Mouse (Mus musculus) megakaryocyte, embryonic 14.5 days (primary cell): ENCODE measurements around the gene Sbpl. TPM values are rescaled to one million over a fixed set of nuclear protein-coding genes. Genes with fewer than 3 reads are reported as not detected.

ENCODE experiments used
- polyA plus RNA-seq: library from polyadenylated mRNA; stranded (reverse); fragments of >175 nt; gene quantifications from 2 replicates; pipeline ENCODE4 v1.2.3, GENCODE M21; 2012; ENCODE audit warnings: low replicate concordance; ENCODE audit not compliant: insufficient read depth

The Sbpl gene
- polyA plus RNA-seq, 1 experiment: not detected

Other genes with a start within 250 kb of the Sbpl start
- gene 1520401A03Rik, start 232.5 kb downstream of the Sbpl start, polyA plus RNA-seq: 0.22 TPM in 1 of 2 replicates, not detected in the other
- gene Pkmyt1, start 228.9 kb downstream of the Sbpl start, polyA plus RNA-seq: 43.9 and 71.2 TPM in 2 replicates
- gene Paqr4, start 214.4 kb downstream of the Sbpl start, polyA plus RNA-seq: 1.7 TPM in 1 of 2 replicates, not detected in the other
- not detected in 2 replicates for gene Kremen2, start 209.4 kb downstream of the Sbpl start, polyA plus RNA-seq
- 6.0 and 53.7 TPM in 2 replicates for gene Flywch1, start 183.7 kb downstream of the Sbpl start, polyA plus RNA-seq
- 17.2 and 29.2 TPM in 2 replicates for gene Flywch2, start 169.2 kb downstream of the Sbpl start, polyA plus RNA-seq
- gene Srrm2, start 164.7 kb downstream of the Sbpl start, polyA plus RNA-seq: 117 and 357 TPM in 2 replicates
- gene Elob, start 126.1 kb downstream of the Sbpl start, polyA plus RNA-seq: 484 and 719 TPM in 2 replicates
- not detected in 2 replicates for gene Prss33, start 119.2 kb downstream of the Sbpl start, polyA plus RNA-seq
- not detected in 2 replicates for gene Prss32, start 111.4 kb downstream of the Sbpl start, polyA plus RNA-seq
- gene Prss41, start 111.1 kb downstream of the Sbpl start, polyA plus RNA-seq: 0.28 TPM in 1 of 2 replicates, not detected in the other
- gene Prss21, start 87.2 kb downstream of the Sbpl start, polyA plus RNA-seq: not detected in 2 replicates
- gene Dcpp1, start 74.4 kb downstream of the Sbpl start, polyA plus RNA-seq: not detected in 2 replicates
- not detected in 2 replicates for gene Dcpp2, start 74.4 kb downstream of the Sbpl start, polyA plus RNA-seq
- not detected in 2 replicates for gene Dcpp3, start 37.8 kb downstream of the Sbpl start, polyA plus RNA-seq
- gene Sbp, start 13.6 kb downstream of the Sbpl start, polyA plus RNA-seq: not detected in 2 replicates
- gene Prss30, start 25.3 kb upstream of the Sbpl start, polyA plus RNA-seq: 0.09 TPM in 1 of 2 replicates, not detected in the other
- gene Prss22, start 42.8 kb upstream of the Sbpl start, polyA plus RNA-seq: 2.3 and 9.3 TPM in 2 replicates
- gene Prss27, start 82.9 kb upstream of the Sbpl start, polyA plus RNA-seq: not detected in 2 replicates
- 5.6 and 38.5 TPM in 2 replicates for gene Kctd5, start 118.2 kb upstream of the Sbpl start, polyA plus RNA-seq
- 11.7 and 45.6 TPM in 2 replicates for gene Pdpk1, start 195.7 kb upstream of the Sbpl start, polyA plus RNA-seq
- gene Amdhd2, start 208.5 kb upstream of the Sbpl start, polyA plus RNA-seq: 68.6 and 109 TPM in 2 replicates
- 252 and 695 TPM in 2 replicates for gene Atp6v0c, start 214.4 kb upstream of the Sbpl start, polyA plus RNA-seq